Mouse (Mus musculus): ENCODE measurements at regions not wholly inside any gene's neighbourhood (a gene's known extent, or its start where the extent isn't known, plus 50 kb on each side); places are given as distances from the start of the nearest gene placed in this dataset.

- DNase-seq (ENCODE audit: extremely low spot score in 1 of 2, low spot score in 2 of 2) = no peak
- no peak overlapping the region for H3K4me3 ChIP-seq
- H3K27ac ChIP-seq = no peak overlapping the region
- TF ChIP-seq CTCF (IDR thresholded peaks at IDR 0.05) = no peak
- intact Hi-C loops (cut with DNase I) = no loop called here
These were observed 642.4 kb upstream of the Tmpo start for GRCm38 (mm10) chr10:91823499-91823898.

GRCm38 (mm10) chr10:91804870-91805269, 623.8 kb upstream of the Tmpo start:
- intact Hi-C loops (cut with DNase I) = no loop called here

More at GRCm38 (mm10) chr10:91804870-91805269, 623.8 kb upstream of the Tmpo start:
- Histone ChIP-seq H3K27ac (no peak overlapping the region), H3K4me3 (no peak overlapping the region)
- no peak for TF ChIP-seq CTCF (IDR thresholded peaks at IDR 0.05)
- DNase-seq (ENCODE audit: extremely low spot score in 1 of 2, low spot score in 2 of 2) = no peak

Small RNA genes lying in the stretch of these regions (microRNA-seq; reads per million reads assigned to microRNA genes)
- gene Gm22582 (0 reads per million in 2 experiments), gene Mir1251 (0.49 to 0.96 reads per million in 2 experiments), gene Mir135a-2 (43.1 to 47.6 reads per million in 2 experiments)
